Mouse (Mus musculus) monocyte, adult 5-6 weeks (primary cell): ENCODE results near the gene Best2. TPM values are rescaled to one million over a fixed set of nuclear protein-coding genes. Genes with fewer than 3 reads are reported as not detected.

Source experiments
- ATAC-seq: fragments of 153-309, 156-312 bp; replicated peaks from 2 replicates; pipeline ENCODE4 v1.8.0; 2017; ENCODE audit warnings: mild to moderate bottlenecking; ENCODE audit not compliant: low TSS enrichment, insufficient number of reproducible peaks, severe bottlenecking, poor library complexity, low FRiP score
- total RNA-seq: library from RNA; stranded (forward); fragments of 200-1000, 200-491, 200-594 nt; gene quantifications from 3 replicates; pipeline ENCODE4 v1.2.3, GENCODE M21; 2017

Best2 gene
- total RNA-seq, 1 experiment from 2014 or later = not detected

DNA sequence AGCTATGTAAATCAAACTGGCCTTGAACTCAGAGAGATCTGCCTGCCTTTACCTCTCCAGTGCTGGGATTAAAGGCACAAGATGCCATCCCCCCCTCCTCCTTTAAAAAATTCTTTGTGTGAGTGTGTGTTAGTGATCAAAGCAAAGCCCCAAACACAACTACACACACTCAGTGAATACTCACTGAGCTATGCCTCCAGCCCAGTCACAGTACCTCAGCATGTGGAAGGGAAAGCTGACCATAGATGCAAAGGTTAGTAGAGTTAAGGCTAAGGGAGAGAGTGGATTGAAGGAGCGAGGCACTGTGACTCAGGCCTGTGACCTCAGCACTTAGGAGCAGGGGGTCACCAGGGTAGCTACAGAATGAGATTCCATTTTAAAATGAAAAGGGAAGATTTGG lies 41.3 kb downstream of the Best2 start:
- no peak for ATAC-seq

DNA sequence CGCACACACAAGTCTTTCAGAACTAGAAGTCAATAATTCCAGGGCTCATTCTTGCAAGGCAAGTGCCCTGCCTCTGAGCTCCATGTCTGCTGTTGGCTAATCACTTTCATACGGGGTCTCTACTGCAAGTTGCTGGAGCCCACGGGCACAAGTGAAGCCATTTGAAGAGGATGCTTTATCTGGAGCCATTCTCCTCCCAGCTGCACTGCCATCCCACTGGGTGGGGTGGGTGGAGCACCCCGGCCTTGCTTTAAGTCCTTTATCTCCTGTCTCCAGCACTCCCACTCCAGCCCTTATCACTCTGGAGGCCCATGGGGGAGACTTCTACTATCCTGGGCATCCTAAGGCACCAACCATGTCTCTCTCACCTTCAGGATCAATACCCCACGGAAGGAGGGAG lies 43.4 kb downstream of the Best2 start:
- ATAC-seq = no peak

DNA sequence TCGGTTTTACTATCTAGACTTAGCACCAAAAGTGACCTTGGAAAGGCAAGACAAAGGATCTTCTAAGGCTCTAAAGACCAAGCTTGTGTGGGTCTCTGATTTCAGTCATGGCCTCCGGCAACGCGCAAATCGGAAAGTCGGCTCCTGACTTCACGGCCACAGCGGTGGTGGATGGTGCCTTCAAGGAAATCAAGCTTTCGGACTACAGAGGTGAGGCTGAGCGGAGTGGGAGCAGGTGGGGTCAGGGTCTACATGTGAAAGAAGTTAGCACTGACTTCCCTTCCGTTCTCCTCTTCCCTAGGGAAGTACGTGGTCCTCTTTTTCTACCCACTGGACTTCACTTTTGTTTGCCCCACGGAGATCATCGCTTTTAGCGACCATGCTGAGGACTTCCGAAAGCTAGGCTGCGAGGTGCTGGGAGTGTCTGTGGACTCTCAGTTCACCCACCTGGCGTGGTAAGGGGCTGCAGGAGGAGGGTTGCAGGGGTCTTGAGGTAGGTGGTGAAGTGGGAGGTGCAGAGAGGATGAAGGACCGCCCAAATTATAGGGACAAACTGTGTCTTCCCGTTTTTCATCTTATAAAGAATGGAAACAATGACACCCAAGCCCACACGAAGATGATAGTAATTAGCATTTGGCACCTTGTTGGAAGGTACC lies 44.1 kb downstream of the Best2 start:
- ATAC-seq = no peak

DNA sequence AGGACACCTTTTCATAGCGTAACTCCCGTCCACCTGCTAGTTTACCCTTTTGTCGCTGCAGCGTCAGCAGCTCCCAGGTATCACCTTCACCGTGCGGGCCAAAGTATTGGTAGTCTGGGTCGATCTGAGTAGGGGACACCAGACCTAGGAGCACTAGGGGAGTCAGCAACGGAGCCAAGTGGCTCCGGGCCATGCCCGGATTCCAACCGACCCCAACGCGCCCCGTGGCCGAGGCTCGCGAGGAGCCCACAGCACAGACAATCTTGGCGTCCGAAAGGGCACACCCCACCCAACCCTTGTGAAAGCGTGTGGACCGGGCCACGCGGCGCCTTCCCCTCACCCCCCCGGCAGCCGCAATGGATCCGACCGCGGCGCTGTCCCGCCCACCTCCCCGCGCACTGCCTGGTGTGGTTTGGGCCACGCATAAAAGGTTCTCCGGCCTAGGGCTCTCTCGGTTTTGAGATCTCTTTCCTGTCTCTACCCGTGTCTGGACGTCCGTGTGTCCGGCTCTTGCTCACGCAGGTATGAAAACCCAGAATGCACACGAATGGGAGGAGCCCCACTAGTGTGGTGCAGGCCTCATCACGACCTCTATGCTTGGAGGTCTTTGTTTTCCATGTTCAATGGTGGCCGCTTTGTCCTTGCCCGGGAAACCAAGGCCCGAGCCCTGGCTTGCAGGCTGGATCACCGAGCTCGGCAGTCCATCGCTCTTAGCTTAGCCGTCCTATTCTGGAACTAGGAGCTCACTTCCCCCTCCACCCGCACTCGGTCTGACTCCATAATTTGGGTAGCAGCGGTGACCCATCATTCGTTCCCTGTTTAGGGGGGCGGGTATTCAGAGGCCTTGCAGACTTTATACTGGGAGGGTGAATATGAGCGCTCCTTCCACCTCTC lies 44.8 kb downstream of the Best2 start, which contains the start of the genes Gm49661, Prdx2 and Rnaseh2a:
Gene Gm49661 (minus strand): TSS at position 193 of the 894 bp plus-strand sequence.
Gene Prdx2 (plus strand): TSS at position 347 of the 894 bp plus-strand sequence.
Gene Rnaseh2a (minus strand): TSS at position 527 of the 894 bp plus-strand sequence.
- ATAC-seq = no peak

DNA sequence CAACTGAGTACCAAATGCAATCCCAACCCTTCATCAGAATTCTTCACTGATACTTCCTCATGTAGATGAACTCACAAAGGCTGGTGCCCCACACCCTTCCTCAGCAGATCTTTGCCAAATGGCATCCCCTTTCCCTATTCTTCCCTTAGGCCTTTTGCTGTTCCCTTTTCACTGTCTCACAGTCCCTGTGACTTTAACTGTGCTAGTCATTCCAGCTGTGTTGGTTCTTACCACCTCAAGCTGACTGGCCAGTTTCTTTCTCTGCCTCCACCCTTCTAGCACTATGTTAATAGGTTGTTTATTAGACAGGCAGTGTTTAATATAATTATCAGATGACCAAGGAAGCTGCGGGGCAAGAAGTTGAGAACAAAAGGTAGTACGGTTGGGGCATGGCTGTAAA lies 45.7 kb downstream of the Best2 start:
- 0 out of 2 replicates have a peak, but pooled peaks have one; percentile 10 for ATAC-seq

DNA sequence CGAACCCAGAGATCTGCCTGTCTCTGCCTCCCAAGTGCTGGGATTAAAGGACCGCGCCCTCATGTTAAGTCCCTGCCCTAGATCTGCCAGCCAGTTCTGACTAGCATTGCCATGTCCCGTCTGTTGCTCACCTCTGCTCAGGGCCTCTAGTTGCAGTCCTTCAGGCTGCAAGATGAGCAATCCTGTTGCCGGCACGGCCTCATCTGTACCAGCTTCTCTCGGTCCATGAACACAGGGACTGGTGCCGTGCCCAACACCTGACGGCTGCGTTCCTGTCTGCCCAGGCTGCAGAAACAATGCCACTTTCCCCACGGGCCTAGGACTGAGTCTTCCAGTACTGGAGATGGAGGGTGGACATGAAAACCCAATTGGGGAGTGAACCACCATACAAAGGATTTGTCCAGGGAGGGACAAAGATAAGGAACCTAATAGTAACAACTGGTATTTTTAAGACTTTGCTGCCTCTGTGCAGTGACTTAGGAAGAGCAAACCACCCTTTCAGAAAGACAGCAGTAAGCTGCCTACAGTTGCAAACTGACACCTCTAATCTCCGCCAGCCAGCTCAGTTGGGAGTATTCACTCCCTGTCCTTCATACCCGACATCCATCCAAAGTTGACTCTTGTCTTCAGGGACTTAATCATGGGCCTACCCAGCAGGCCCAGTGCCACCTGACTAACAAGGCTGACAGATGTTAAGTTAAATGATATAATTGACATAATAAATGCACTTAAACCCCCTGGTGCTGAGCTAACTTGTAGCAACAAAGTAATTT lies 46.6 kb downstream of the Best2 start:
- no peak for ATAC-seq

DNA sequence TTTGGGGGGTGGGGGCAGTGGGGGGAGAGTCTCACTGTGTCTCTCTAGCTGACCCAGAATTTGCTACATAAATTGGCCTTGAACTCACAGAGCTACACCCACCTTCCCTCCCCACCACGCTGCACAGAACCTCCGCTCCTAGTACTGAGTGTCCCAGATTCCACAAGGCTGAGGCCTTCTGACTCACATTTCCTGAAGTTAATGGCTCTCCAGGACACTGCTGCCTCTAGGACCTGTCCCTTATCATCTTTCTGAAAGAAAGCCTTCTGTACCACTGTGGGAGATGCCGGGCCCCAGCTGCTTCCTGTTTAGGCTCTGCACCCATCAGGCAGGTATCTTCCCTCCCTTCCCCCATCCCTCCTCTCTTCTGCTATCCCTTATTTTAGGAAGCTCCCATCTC lies 47.7 kb downstream of the Best2 start:
- no peak for ATAC-seq

DNA sequence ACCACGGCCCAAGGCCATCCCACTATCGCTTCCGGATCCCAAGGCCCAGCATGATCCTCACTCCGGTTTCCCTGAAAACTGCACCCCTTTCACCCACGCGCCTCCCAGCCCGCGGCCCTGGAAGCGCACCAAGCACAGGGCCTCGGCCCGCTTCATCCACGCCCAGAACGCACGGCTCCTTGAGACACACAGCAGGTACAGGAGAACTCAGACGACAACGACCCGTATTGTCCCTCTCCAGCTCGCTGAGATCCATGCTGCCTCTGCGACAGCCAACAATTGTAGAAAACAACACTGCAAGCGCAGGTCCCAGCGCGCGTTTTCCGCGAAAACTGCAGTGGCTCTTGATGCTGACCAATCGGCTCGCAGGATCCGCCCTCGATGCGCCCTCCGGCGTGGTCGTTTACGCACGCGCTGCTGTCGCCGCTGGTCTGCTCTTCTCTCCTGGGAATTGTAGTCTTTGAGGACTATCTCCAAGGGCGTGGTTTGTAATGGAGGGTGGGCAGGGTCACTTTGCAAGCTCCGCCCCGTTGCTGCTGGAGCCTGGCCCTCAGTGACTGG lies 48.5 kb downstream of the Best2 start:
- peak; percentile 94 for ATAC-seq

DNA sequence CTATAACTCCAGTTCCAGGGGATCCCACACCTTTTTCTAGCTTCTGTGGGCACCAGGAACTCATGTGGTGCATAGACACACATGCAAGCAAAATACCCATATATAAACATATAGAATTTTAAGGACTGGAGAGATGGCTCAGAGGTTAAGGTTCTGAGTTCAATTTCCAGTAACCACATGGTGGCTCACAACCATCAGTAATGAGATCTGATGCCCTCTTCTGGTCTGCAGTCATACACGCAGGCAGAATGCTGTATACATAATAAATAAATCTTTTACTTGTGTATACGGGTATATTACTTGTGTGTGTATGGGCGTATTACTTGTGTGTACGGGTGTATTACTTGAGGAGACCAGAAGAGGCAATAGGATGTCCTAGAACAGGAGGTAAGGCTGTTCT lies 50.4 kb downstream of the Best2 start:
- ATAC-seq = no peak

DNA sequence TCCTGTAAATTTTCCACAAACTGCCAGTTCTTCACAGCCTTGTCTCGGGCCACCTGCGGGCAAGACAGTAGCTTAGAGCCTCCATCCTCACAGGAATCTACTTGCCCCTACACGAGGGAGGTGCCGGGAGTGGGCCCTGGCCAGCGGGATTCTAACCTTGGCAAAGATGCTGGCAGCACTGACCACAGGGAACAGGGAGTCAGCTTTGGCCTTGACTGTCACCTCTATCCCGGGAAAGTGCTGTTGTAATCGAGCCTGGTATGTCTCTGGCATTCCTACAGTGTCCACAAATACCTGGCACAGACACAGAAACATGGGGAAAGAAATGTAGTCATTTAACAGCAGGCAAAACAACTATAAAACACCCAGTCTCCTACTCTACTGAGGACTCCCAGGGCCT lies 54.5 kb downstream of the Best2 start:
- no peak for ATAC-seq

Other genes with a start within 250 kb of the Best2 start
- gene Nfix, start 214.2 kb downstream of the Best2 start, total RNA-seq = 8.1 to 16.7 TPM (median 9.9 TPM) in 3 replicates
- gene Dand5, start 191.7 kb downstream of the Best2 start, total RNA-seq = 3.6 to 4.0 TPM (median 3.8 TPM) in 3 replicates
- 10.0 to 12.8 TPM (median 11.2 TPM) in 3 replicates for gene Gadd45gip1, start 183.0 kb downstream of the Best2 start, total RNA-seq
- gene Rad23a, start 173.9 kb downstream of the Best2 start, total RNA-seq = 31.6 to 37.2 TPM (median 34.2 TPM) in 3 replicates
- gene Calr, start 167.6 kb downstream of the Best2 start, total RNA-seq = 1,036 to 1,300 TPM (median 1,079 TPM) in 3 replicates
- gene Farsa, start 157.5 kb downstream of the Best2 start, total RNA-seq = 32.5 to 56.1 TPM (median 35.3 TPM) in 3 replicates
- 2.9 to 13.7 TPM (median 7.4 TPM) in 3 replicates for gene Syce2, start 142.4 kb downstream of the Best2 start, total RNA-seq
- gene Gcdh, start 120.6 kb downstream of the Best2 start, total RNA-seq = 16.8 to 25.3 TPM (median 18.7 TPM) in 3 replicates
- gene Klf1, start 112.6 kb downstream of the Best2 start, total RNA-seq = not detected in 3 replicates
- 24.4 to 37.4 TPM (median 29.6 TPM) in 3 replicates for gene Dnase2a, start 106.0 kb downstream of the Best2 start, total RNA-seq
- 0.11 TPM in 1 of 3 replicates, not detected in the others for gene Mast1, start 77.2 kb downstream of the Best2 start, total RNA-seq
- not detected in 3 replicates for gene Rtbdn, start 67.5 kb downstream of the Best2 start, total RNA-seq
- gene Gm49661, start 45.1 kb downstream of the Best2 start, total RNA-seq = not detected in 3 replicates
- gene Prdx2, start 44.9 kb downstream of the Best2 start, total RNA-seq = 153 to 207 TPM (median 196 TPM) in 3 replicates
- 43.9 to 58.8 TPM (median 58.1 TPM) in 3 replicates for gene Rnaseh2a, start 44.8 kb downstream of the Best2 start, total RNA-seq
- gene Junb, start 35.8 kb downstream of the Best2 start, total RNA-seq = 405 to 735 TPM (median 444 TPM) in 3 replicates
- 4.2 to 8.7 TPM (median 4.5 TPM) in 3 replicates for gene Hook2, start 23.9 kb downstream of the Best2 start, total RNA-seq
- gene Asna1, start 10.8 kb upstream of the Best2 start, total RNA-seq = 24.0 to 47.3 TPM (median 36.2 TPM) in 3 replicates
- 260 to 294 TPM (median 276 TPM) in 3 replicates for gene Trir, start 12.3 kb upstream of the Best2 start, total RNA-seq
- 12.0 to 27.9 TPM (median 18.3 TPM) in 3 replicates for gene Tnpo2, start 22.4 kb upstream of the Best2 start, total RNA-seq
- gene Fbxw9, start 45.5 kb upstream of the Best2 start, total RNA-seq = 2.6 to 3.6 TPM (median 3.0 TPM) in 3 replicates
- not detected in 3 replicates for gene Gm5741, start 53.5 kb upstream of the Best2 start, total RNA-seq
- 35.9 to 75.4 TPM (median 50.0 TPM) in 3 replicates for gene Dhps, start 57.2 kb upstream of the Best2 start, total RNA-seq
- 22.4 to 29.9 TPM (median 24.3 TPM) in 3 replicates for gene Wdr83os, start 66.2 kb upstream of the Best2 start, total RNA-seq
- 8.9 to 13.6 TPM (median 13.4 TPM) in 3 replicates for gene Wdr83, start 66.8 kb upstream of the Best2 start, total RNA-seq
- gene Man2b1, start 68.7 kb upstream of the Best2 start, total RNA-seq = 116 to 188 TPM (median 183 TPM) in 3 replicates
- gene Zfp791, start 108.6 kb upstream of the Best2 start, total RNA-seq = not detected in 3 replicates
- not detected in 3 replicates for gene Cks1brt, start 137.4 kb upstream of the Best2 start, total RNA-seq
- gene Olfr371, start 211.5 kb upstream of the Best2 start, total RNA-seq = not detected in 3 replicates